ENCODE assay signal across 7 mouse cellular contexts in genomic region chr3:149088621-149089128, GRCm38 (mm10).
DNase-seq lines count a peak whose midpoint lies in the region; ATAC-seq and TF ChIP-seq lines count a peak whose summit lies in the region.

No protein-coding gene starts in this region.

- WGBS in heart, postnatal 0 days, result 4% methylated on average over 16 of the region's 16 CpGs
- WGBS in neural tube, embryonic 15.5 days, result 4% methylated on average over 16 of the region's 16 CpGs

- no peak overlapping the region for H3K27ac ChIP-seq in brown adipose tissue, adult 24 weeks (replicated peaks; ENCODE audit: low read depth, low read length)
- H3K27ac ChIP-seq in heart, postnatal 0 days (ENCODE audit: low read depth), result no peak overlapping the region
- H3K27ac ChIP-seq in neural tube, embryonic 15.5 days (replicated peaks), result no peak overlapping the region

- no peaks in the 10 kb centered on the region for H3K27me3 ChIP-seq in heart, postnatal 0 days (ENCODE audit: control insufficient read depth, insufficient read depth, low read length)
- 0 out of 2 replicates have a peak, but pooled peaks cover 8% of the 10 kb centered on the region for H3K27me3 ChIP-seq in neural tube, embryonic 15.5 days (replicated peaks)

- H3K9ac ChIP-seq in heart, postnatal 0 days (replicated peaks; ENCODE audit: low read depth, low read length), result peak overlapping the region; percentile 46
- 0 out of 2 replicates have a peak overlapping the region, but pooled peaks have one; percentile 5 for H3K9ac ChIP-seq in neural tube, embryonic 15.5 days (replicated peaks)

- no peaks in the 10 kb centered on the region for H3K36me3 ChIP-seq in heart, postnatal 0 days (replicated peaks; ENCODE audit: control insufficient read depth, insufficient read depth, low read length)
- H3K36me3 ChIP-seq in neural tube, embryonic 15.5 days, result no peaks in the 10 kb centered on the region

- ATAC-seq in heart, postnatal 0 days (ENCODE audit: insufficient read depth, low read depth), result peak; percentile 55; the same call in 1 of the 2 replicates
- no peak for ATAC-seq in neural tube, embryonic 15.5 days (ENCODE audit: low FRiP score)

- no peak for TF ChIP-seq EP300 in heart, postnatal 0 days (IDR thresholded peaks at IDR 0.05; ENCODE audit: low read depth)

- H3K4me3 ChIP-seq in brown adipose tissue, adult 24 weeks (ENCODE audit: insufficient read depth, low read depth, low read length), result peak overlapping the region; percentile 8
- peak overlapping the region; percentile 45 for H3K4me3 ChIP-seq in heart, postnatal 0 days (ENCODE audit: low read depth, low read length)
- peak overlapping the region; percentile 25 for H3K4me3 ChIP-seq in neural tube, embryonic 15.5 days (replicated peaks)

- TF ChIP-seq CTCF in heart, postnatal 0 days (IDR thresholded peaks at IDR 0.05; ENCODE audit: low read depth), result no peak

- H3K9me3 ChIP-seq in heart, postnatal 0 days (replicated peaks; ENCODE audit: control insufficient read depth, low read length), result no peaks in the 10 kb centered on the region
- H3K9me3 ChIP-seq in neural tube, embryonic 15.5 days (replicated peaks), result no peaks in the 10 kb centered on the region

- peak overlapping the region; percentile 72 for H3K4me2 ChIP-seq in heart, postnatal 0 days (ENCODE audit: low read depth, low read length)
- H3K4me2 ChIP-seq in neural tube, embryonic 15.5 days, result peak overlapping the region; percentile 59

- DNase-seq in MEL-GATA-1-ER (ENCODE audit: extremely low read depth, low read depth) (peak; percentile 46), liver (peak; percentile 20)
- DNase-seq in heart, postnatal 0 days (ENCODE audit: low spot score), result peak; percentile 36
- DNase-seq in frontal cortex, postnatal 36 days (ENCODE audit: low spot score in 2 of 2), result no peak
- DNase-seq in adrenal gland, postnatal 25 days, result no peak

- H3K4me1 ChIP-seq in brown adipose tissue, adult 24 weeks (ENCODE audit: control insufficient read depth, insufficient read depth, insufficient read length, low read length), result peaks cover 15% of the 10 kb centered on the region
- peaks cover 36% of the 10 kb centered on the region for H3K4me1 ChIP-seq in heart, postnatal 0 days (ENCODE audit: control insufficient read depth, insufficient read depth)
- peaks cover 21% of the 10 kb centered on the region for H3K4me1 ChIP-seq in neural tube, embryonic 15.5 days

Comparison
In these comparisons a context has a peak if more than half of its experiments do, and no peak if none do; other contexts are left out.
1. DNase-seq: peak in MEL-GATA-1-ER (single experiment), heart, postnatal 0 days (single experiment) and liver (single experiment); none in frontal cortex, postnatal 36 days (0 of 2) and adrenal gland, postnatal 25 days (single experiment).
2. Peak in every context shown above with its lines, with median percentiles within 50 percentile points of each other: H3K4me3 ChIP-seq.